Mouse (Mus musculus) hematopoietic stem cell, adult 5-6 weeks (primary cell): ENCODE measurements around the gene Apbb2. TPM values are rescaled to one million over a fixed set of nuclear protein-coding genes. Genes with fewer than 3 reads are reported as not detected.

ENCODE experiments used
- ATAC-seq, 2 experiments: fragments of 125-278 bp in 1 of 2; replicated peaks in 1 of 2; 2 replicates each; pipeline ENCODE4 v1.8.0; 2016 to 2017; ENCODE audit warnings: inconsistent platforms in 2 of 2, mild to moderate bottlenecking in 2 of 2, moderate number of reproducible peaks in 2 of 2, low read depth in 1 of 2, moderate TSS enrichment in 1 of 2; ENCODE audit not compliant: low FRiP score in 2 of 2, poor library complexity in 2 of 2, severe bottlenecking in 2 of 2, insufficient read depth in 1 of 2, low TSS enrichment in 1 of 2
- total RNA-seq: library from RNA; stranded (forward); fragments of 172-1452, 232-1000 nt; gene quantifications from 2 replicates; pipeline ENCODE4 v1.2.3, GENCODE M21; 2017

Apbb2 gene
- total RNA-seq, 1 experiment from 2014 or later: 5.2 TPM

DNA sequence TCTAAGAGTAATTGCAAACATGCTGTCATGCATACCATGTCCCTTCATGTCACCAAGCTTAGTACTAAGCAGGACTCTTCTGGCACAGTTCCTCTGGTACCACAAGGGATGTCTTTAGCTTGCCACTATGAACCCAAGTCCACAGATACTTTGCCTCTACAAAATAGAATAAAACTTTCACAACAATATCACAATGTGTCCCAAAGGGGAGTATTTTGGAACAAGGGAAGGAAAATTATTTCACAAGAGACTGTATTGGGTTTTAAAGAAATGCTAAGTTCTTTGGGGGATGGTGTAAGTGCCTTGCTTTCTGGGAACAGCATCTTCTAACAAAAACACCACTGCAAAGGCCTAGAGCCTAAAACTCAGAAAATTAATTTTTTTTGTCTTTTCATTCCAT is 105.2 kb downstream of the Apbb2 start:
- no peak for ATAC-seq

DNA sequence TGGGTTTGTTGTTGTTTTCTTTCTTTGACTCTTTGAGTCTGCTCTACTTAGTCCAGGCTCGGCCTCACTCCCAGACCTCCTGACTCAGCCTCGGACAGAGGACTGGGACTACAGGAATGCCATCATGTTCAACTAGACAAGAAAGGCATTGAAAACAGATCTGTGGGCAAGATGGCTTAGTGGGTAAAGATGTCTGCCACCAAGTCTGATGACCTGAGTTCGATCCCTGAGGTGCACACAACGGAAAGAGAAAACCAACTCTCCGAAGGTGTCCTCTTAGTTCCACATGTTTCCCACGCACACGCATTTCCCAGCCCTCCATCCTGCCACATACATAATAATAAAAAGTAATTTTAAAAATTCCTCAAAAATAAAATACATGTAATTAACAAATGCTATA is 106.1 kb downstream of the Apbb2 start:
- no peak for ATAC-seq

DNA sequence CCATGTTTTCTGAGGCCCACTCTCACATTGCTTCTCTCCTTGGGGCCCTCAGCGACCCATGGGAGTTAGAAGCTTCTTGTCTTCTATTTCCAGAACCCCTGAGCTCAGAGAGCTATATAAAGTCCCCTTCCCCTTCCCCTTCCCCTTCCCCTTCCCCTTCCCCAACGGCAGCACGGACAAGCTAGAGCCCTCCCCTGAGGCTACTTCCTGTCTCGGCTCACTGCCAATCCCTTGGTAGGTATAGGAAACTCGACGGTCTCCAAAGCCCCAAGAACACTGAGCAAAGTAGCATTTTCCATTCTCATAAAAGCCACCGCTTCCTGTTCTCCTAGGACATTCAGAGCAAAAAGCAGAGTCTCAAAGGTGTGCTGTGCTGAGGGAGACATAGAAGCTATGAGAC is 107.9 kb downstream of the Apbb2 start:
- no peak for ATAC-seq

- no peak for ATAC-seq
Observed at GRCm38 (mm10) chr5:66509151-66509550, 109.4 kb downstream of the Apbb2 start.

DNA sequence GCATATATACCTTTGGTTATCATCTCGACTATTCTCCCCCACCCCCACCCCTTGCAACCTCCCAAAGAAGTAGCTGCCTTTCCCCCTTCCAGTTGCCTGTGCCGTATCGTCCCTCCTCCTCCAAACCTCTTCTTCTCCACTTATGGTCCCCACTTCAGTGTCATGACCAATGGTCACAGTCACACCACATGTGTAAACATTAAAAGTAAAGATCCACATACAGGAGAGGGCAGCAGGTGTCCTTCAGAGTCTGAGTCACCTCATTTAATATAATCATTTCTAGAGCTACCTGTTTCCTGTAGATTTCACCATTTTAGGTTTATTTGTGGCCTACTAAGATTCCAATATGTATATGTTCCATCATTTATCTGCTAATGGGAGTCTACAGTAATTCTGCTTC is 113.0 kb downstream of the Apbb2 start:
- ATAC-seq: no peak

- ATAC-seq: no peak
Observed at GRCm38 (mm10) chr5:66505071-66505470, 113.5 kb downstream of the Apbb2 start.

GRCm38 (mm10) chr5:66504434-66504747 is 114.2 kb downstream of the Apbb2 start:
- ATAC-seq: no peak

- ATAC-seq: no peak
Observed at GRCm38 (mm10) chr5:66503557-66504433, 114.8 kb downstream of the Apbb2 start.

DNA sequence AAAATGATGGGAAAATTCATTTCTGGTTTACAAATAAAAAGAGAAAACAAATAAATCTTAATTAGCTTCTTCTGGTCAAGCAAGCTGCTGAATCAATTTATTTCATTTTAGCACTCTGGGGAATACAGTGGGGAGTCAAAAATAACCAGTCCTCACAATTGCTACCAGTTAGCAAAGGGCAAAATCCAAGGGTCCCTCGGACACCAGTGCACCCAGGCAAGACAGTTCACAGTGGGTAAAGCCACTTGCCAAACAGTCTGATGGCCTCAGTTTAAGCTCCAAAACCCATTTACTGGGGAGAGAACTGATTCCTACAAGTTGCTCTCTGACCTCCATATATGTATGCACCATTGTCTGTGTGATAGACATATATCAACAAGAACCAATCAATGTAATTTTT is 115.6 kb downstream of the Apbb2 start:
- ATAC-seq: no peak

DNA sequence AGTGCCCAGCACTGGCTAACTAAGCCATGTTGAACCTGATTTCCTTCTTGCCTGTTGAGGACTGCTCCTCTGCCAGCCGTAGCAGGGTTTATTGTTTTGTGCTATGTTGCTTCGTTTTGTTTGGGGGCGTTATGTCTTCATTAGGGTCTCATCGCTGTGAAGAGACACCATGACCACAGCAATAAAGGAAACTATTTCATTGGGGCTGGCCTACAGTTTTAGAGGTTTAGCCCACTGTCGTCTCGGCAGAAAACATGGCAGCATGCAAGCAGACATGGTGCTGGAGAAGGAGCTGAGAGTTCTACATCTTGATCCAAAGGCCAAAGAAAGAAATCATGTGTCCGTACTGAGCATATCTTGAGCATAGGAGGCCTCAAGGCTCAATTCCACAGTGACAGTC is 119.0 kb downstream of the Apbb2 start:
- ATAC-seq: no peak

DNA sequence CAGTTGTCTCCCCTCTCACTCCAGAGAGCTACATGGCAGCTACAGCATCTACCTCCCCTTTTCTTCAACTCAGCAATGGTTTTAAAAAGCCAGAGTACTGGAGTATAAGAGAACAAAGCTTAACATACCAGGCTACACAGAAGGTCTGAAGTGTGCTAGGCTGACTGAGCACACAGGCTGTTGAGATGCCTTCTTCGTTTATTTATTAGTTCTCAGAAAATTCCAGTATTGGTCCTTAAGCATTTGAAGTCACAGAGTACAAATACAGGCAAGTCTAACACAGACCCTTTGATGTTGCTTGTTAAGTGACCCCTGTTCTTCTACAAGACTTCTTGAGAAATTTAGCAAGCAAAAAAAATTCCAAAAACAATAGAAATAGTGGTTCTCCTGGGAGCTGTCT is 120.4 kb downstream of the Apbb2 start:
- no peak for ATAC-seq

- ATAC-seq: no peak
Observed at GRCm38 (mm10) chr5:66497479-66498087, 121.0 kb downstream of the Apbb2 start.

DNA sequence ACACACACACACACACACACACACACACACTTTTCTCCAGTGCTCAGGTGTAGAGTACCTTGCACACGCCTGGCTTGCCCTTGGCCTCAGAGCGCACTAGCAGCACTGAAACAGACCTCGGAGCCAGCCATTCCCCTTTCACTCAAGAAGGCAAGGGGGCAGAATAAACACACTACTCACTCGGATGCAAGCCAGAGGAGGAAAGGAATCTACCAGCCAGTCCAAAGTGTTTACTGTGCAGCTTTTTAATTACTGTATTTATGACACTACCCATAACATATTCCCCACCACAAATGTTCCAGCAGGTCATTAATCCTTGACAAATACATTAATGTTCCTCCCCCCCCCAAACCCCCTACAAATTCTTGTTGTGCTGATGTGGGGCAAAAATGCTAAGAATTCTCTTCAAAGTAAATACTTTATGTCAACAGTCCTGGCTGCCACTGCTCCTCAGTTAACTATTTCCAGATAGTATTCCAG is 121.7 kb downstream of the Apbb2 start:
- no peak for ATAC-seq

GRCm38 (mm10) chr5:66494651-66495050 is 123.9 kb downstream of the Apbb2 start:
- ATAC-seq: no peak

GRCm38 (mm10) chr5:66492563-66492960 is 126.0 kb downstream of the Apbb2 start:
- no peak for ATAC-seq

DNA sequence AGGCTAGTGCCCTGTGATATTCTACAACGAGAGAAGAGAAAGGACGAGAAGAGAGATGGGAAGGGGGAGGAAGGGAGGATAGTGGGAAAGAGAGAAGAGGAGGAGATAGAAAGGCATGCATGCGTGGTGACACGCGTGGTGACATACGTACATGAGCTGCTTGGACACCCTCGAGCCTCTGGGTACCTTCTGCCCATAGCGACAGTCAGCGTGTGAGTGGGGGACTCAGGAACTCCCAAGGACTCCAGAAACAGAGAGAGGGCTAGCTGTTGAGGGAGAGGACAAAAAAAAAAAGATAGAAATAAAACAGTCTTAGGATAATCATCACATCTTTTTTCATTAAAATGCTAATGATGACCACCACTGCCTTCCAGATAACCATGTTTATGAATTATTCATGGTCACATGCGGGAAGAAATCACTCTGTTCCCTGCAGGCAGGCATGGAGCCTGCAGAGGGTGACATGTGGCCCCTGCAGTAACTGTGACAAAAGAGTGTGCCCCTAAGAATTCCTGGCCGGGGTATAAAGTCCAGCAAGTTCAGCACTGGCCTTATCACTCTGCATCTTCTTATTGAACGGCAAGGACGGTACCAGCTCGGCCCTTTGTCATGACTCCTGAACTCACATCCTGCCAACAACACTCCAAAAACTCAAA is 126.5 kb downstream of the Apbb2 start:
- no peak for ATAC-seq

DNA sequence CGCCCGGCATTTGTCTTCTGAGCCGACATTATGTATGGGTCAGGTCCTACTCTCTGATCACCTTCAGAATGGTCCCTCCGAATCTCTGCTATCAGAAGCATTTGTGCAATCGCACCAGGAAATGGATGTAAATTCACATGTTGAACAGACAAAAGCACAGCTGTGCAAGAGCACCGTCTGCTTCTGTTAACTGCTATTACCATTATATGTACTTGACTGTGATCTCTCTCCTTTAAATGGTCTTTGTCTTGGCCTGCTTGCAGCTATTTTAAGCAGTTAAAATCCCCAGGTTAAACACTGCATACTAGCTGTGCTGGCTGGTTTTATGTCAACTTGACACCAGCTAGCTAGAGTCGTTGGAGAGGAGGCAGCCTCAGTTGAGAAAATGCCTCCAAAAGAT is 132.6 kb downstream of the Apbb2 start:
- no peak for ATAC-seq

DNA sequence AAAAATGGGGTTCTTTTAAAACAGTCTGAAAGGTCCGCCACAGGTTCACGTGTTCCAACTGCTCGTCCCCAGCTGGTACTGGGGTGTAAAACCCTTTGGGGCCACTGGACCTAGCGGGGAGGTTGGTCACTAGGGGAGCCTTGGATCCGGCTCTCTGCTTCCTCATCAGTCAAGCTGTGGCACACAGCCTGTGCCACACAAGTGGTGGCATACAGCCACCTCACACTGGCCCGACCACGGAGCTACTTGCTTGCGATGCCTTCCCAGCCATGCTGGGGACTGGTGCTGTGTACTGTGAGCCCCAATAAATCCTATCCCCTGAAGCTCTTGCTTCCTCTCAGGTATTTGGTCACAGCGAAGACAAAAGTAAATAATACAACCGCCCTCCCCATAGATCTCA is 142.3 kb downstream of the Apbb2 start:
- ATAC-seq: no peak
